Mouse (Mus musculus): Measurements from ENCODE around the gene Gm13040. TPM values are rescaled to one million over a fixed set of nuclear protein-coding genes. Genes with fewer than 3 reads are reported as not detected.

Gm13040 gene
- not detected for polyA plus RNA-seq (2014; fragmentation: Illumina TruSeq; extraction: RNeasy Lipid Tissue Mini Kit (QIAGEN cat#74804))

DNA sequence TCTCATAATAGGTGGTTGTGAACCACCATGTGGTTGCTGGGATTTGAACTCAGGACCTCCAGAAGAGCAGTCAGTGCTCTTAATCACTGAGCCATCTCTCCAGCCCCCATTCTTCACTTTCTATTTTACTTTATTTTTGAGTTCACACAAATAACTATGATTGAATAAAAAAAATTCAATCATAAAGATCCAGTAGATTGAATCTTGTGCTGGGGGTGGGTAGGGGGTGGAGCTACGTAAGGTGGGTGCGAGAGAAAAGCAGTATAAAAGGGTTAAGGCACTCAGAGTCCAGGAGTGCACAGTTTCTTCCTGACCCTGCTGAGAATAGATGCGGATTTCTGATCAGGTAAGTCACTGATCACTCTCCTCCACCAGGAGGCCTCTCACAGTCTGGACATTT lies at the start of gene Gm13040:
Gm13040 (plus strand) TSS at position 301 of the 400 bp plus-strand sequence.

DNA sequence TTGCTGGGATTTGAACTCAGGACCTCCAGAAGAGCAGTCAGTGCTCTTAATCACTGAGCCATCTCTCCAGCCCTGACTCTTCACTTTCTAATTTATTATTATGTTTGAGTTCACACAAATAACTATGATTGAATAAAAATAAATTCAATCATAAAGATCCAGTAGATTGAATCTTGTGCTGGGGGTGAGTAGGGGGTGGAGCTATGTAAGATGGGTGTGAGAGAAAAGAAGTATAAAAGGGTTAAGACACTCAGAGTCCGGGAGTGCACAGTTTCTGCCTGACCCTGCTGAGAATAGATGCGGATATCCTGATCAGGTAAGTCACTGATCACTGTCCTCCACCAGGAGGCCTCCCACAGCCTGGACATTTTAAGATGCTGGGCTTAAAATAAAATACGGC lies 24.7 kb upstream of the Gm13040 start, which contains the start of gene Gm13043:
Gm13043 (plus strand) TSS at position 301 of the 400 bp plus-strand sequence.

DNA sequence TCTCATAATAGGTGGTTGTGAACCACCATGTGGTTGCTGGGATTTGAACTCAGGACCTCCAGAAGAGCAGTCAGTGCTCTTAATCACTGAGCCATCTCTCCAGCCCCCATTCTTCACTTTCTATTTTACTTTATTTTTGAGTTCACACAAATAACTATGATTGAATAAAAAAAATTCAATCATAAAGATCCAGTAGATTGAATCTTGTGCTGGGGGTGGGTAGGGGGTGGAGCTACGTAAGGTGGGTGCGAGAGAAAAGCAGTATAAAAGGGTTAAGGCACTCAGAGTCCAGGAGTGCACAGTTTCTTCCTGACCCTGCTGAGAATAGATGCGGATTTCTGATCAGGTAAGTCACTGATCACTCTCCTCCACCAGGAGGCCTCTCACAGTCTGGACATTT lies 15.6 kb downstream of the Gm13040 start, which contains the start of the genes BC080695 and Gm13057:
BC080695 (plus strand) TSS at position 301 of the 400 bp plus-strand sequence.
Gm13057 (plus strand) TSS at position 310 of the 400 bp plus-strand sequence.

Other genes starting within 250 kb of the Gm13040 start
- 60.1 TPM for gene Pdpn, start 236.4 kb upstream of the Gm13040 start, polyA plus RNA-seq (2014; fragmentation: Illumina TruSeq; extraction: RNeasy Lipid Tissue Mini Kit (QIAGEN cat#74804))
- gene Lrrc38, start 186.2 kb upstream of the Gm13040 start, polyA plus RNA-seq (2014; fragmentation: Illumina TruSeq; extraction: RNeasy Lipid Tissue Mini Kit (QIAGEN cat#74804)), result not detected
- gene Pramel1, start 141.5 kb upstream of the Gm13040 start, polyA plus RNA-seq (2014; fragmentation: Illumina TruSeq; extraction: RNeasy Lipid Tissue Mini Kit (QIAGEN cat#74804)), result 0.20 TPM
- 19.9 TPM for gene Pramef8, start 123.5 kb upstream of the Gm13040 start, polyA plus RNA-seq (2014; fragmentation: Illumina TruSeq; extraction: RNeasy Lipid Tissue Mini Kit (QIAGEN cat#74804))
- gene Oog4, start 85.6 kb upstream of the Gm13040 start, polyA plus RNA-seq (2014; fragmentation: Illumina TruSeq; extraction: RNeasy Lipid Tissue Mini Kit (QIAGEN cat#74804)), result 38.5 TPM
- gene Gm13043, start 24.6 kb upstream of the Gm13040 start, polyA plus RNA-seq (2014; fragmentation: Illumina TruSeq; extraction: RNeasy Lipid Tissue Mini Kit (QIAGEN cat#74804)), result not detected
- gene BC080695, start 15.7 kb downstream of the Gm13040 start, polyA plus RNA-seq (2014; fragmentation: Illumina TruSeq; extraction: RNeasy Lipid Tissue Mini Kit (QIAGEN cat#74804)), result not detected
- not detected for gene Gm13057, start 15.8 kb downstream of the Gm13040 start, polyA plus RNA-seq (2014; fragmentation: Illumina TruSeq; extraction: RNeasy Lipid Tissue Mini Kit (QIAGEN cat#74804))
- gene Gm13083, start 79.0 kb downstream of the Gm13040 start, polyA plus RNA-seq (2014; fragmentation: Illumina TruSeq; extraction: RNeasy Lipid Tissue Mini Kit (QIAGEN cat#74804)), result not detected
- not detected for gene Gm13088, start 121.3 kb downstream of the Gm13040 start, polyA plus RNA-seq (2014; fragmentation: Illumina TruSeq; extraction: RNeasy Lipid Tissue Mini Kit (QIAGEN cat#74804))
- 9.5 TPM for gene Gm13089, start 166.8 kb downstream of the Gm13040 start, polyA plus RNA-seq (2014; fragmentation: Illumina TruSeq; extraction: RNeasy Lipid Tissue Mini Kit (QIAGEN cat#74804))
- gene Gm13078, start 183.5 kb downstream of the Gm13040 start, polyA plus RNA-seq (2014; fragmentation: Illumina TruSeq; extraction: RNeasy Lipid Tissue Mini Kit (QIAGEN cat#74804)), result not detected